Mouse (Mus musculus) limb, embryonic 15.5 days (tissue): ENCODE results near the gene Taar8c. TPM values are rescaled to one million over a fixed set of nuclear protein-coding genes. Genes with fewer than 3 reads are reported as not detected.

ENCODE experiments used
- polyA plus RNA-seq: library from polyadenylated mRNA; unstranded; fragments of >200 nt; fragmentation: Nextera tagmentation; extraction: Ambion mirVana; gene quantifications from 2 replicates; pipeline ENCODE4 v1.2.1, GENCODE M21; 2015

The Taar8c gene
- polyA plus RNA-seq, 1 experiment from 2014 or later, result not detected

Other genes starting within 250 kb of the Taar8c start
- 0.60 and 0.97 TPM in 2 replicates for gene Vnn1, start 207.2 kb downstream of the Taar8c start, polyA plus RNA-seq
- not detected in 2 replicates for gene Taar1, start 181.6 kb downstream of the Taar8c start, polyA plus RNA-seq
- gene Taar2, start 163.3 kb downstream of the Taar8c start, polyA plus RNA-seq, result not detected in 2 replicates
- gene Taar3, start 152.4 kb downstream of the Taar8c start, polyA plus RNA-seq, result not detected in 2 replicates
- not detected in 2 replicates for gene Taar4, start 141.4 kb downstream of the Taar8c start, polyA plus RNA-seq
- not detected in 2 replicates for gene Taar5, start 131.2 kb downstream of the Taar8c start, polyA plus RNA-seq
- gene Taar6, start 116.3 kb downstream of the Taar8c start, polyA plus RNA-seq, result not detected in 2 replicates
- gene Taar7a, start 108.4 kb downstream of the Taar8c start, polyA plus RNA-seq, result not detected in 2 replicates
- not detected in 2 replicates for gene Taar7b, start 102.0 kb downstream of the Taar8c start, polyA plus RNA-seq
- gene Taar7d, start 74.7 kb downstream of the Taar8c start, polyA plus RNA-seq, result not detected in 2 replicates
- gene Taar7e, start 64.3 kb downstream of the Taar8c start, polyA plus RNA-seq, result not detected in 2 replicates
- not detected in 2 replicates for gene Taar7f, start 52.4 kb downstream of the Taar8c start, polyA plus RNA-seq
- gene Taar8a, start 25.4 kb downstream of the Taar8c start, polyA plus RNA-seq, result not detected in 2 replicates
- not detected in 2 replicates for gene Taar8b, start 9.6 kb downstream of the Taar8c start, polyA plus RNA-seq
- gene Taar9, start 7.6 kb upstream of the Taar8c start, polyA plus RNA-seq, result not detected in 2 replicates
- gene Stx7, start 47.4 kb upstream of the Taar8c start, polyA plus RNA-seq, result 68.7 and 70.4 TPM in 2 replicates
- 18.2 and 19.2 TPM in 2 replicates for gene Moxd1, start 121.6 kb upstream of the Taar8c start, polyA plus RNA-seq